Mouse (Mus musculus): Measurements from ENCODE around the gene 3110040M04Rik. TPM values are rescaled to one million over a fixed set of nuclear protein-coding genes. Genes with fewer than 3 reads are reported as not detected.
"Not testable (repeated sequence)": the region's sequence is repeated elsewhere in the genome, so short reads cannot be mapped to it uniquely, and the experiment has no call there.

The 3110040M04Rik gene
- polyA plus RNA-seq, 1 experiment: not detected

- H3K9ac ChIP-seq (ENCODE audit: low read depth, poor library complexity, severe bottlenecking): no peak overlapping the region
- no peak for TF ChIP-seq POLR2A (IDR thresholded peaks at IDR 0.05; ENCODE audit: insufficient read depth, low read length)
- peak; percentile 31; the same call in 1 of the 2 replicates for TF ChIP-seq EP300 (IDR thresholded peaks at IDR 0.05; ENCODE audit: insufficient read depth, low read depth, low read length)
- no peak for TF ChIP-seq CTCF (IDR thresholded peaks at IDR 0.05; ENCODE audit: low read depth, low read length)
- no peaks in the 10 kb centered on the region for H3K9me3 ChIP-seq (replicated peaks; ENCODE audit: control insufficient read depth, insufficient read depth, low read length, poor library complexity, severe bottlenecking)
- no peaks in the 10 kb centered on the region for H3K36me3 ChIP-seq (ENCODE audit: control insufficient read depth, insufficient read depth, low read length, poor library complexity, severe bottlenecking)
- no peaks in the 10 kb centered on the region for H3K27me3 ChIP-seq (ENCODE audit: control insufficient read depth, insufficient read depth, low read length, poor library complexity, severe bottlenecking)
- H3K4me1 ChIP-seq (ENCODE audit: control insufficient read depth, insufficient read depth, low read length): no peaks in the 10 kb centered on the region
- H3K27ac ChIP-seq (ENCODE audit: insufficient read depth, low read length): peak overlapping the region; percentile 68
- no peak overlapping the region for H3K4me3 ChIP-seq (ENCODE audit: low read depth, low read length)
Measured at GRCm38 (mm10) chr1:151177030-151177936, 26.6 kb upstream of the 3110040M04Rik start.

- Histone ChIP-seq H3K9ac (ENCODE audit: low read depth, poor library complexity, severe bottlenecking) (no peak overlapping the region), H3K27ac (ENCODE audit: insufficient read depth, low read length) (peak overlapping the region; percentile 68), H3K9me3 (replicated peaks; ENCODE audit: control insufficient read depth, insufficient read depth, low read length, poor library complexity, severe bottlenecking) (no peaks in the 10 kb centered on the region), H3K4me1 (ENCODE audit: control insufficient read depth, insufficient read depth, low read length) (no peaks in the 10 kb centered on the region), H3K4me3 (ENCODE audit: low read depth, low read length) (no peak overlapping the region), H3K36me3 (ENCODE audit: control insufficient read depth, insufficient read depth, low read length, poor library complexity, severe bottlenecking) (no peaks in the 10 kb centered on the region), H3K27me3 (ENCODE audit: control insufficient read depth, insufficient read depth, low read length, poor library complexity, severe bottlenecking) (no peaks in the 10 kb centered on the region)
- no peak for TF ChIP-seq CTCF (IDR thresholded peaks at IDR 0.05; ENCODE audit: low read depth, low read length)
- no peak for TF ChIP-seq EP300 (IDR thresholded peaks at IDR 0.05; ENCODE audit: insufficient read depth, low read depth, low read length)
- TF ChIP-seq POLR2A (IDR thresholded peaks at IDR 0.05; ENCODE audit: insufficient read depth, low read length): no peak
Measured at GRCm38 (mm10) chr1:151177937-151178271, 26.0 kb upstream of the 3110040M04Rik start.

- Histone ChIP-seq H3K27ac (ENCODE audit: insufficient read depth, low read length) (no peak overlapping the region), H3K9me3 (replicated peaks; ENCODE audit: control insufficient read depth, insufficient read depth, low read length, poor library complexity, severe bottlenecking) (no peaks in the 10 kb centered on the region), H3K4me1 (ENCODE audit: control insufficient read depth, insufficient read depth, low read length) (no peaks in the 10 kb centered on the region), H3K4me3 (ENCODE audit: low read depth, low read length) (no peak overlapping the region), H3K9ac (ENCODE audit: low read depth, poor library complexity, severe bottlenecking) (no peak overlapping the region), H3K27me3 (ENCODE audit: control insufficient read depth, insufficient read depth, low read length, poor library complexity, severe bottlenecking) (no peaks in the 10 kb centered on the region), H3K36me3 (ENCODE audit: control insufficient read depth, insufficient read depth, low read length, poor library complexity, severe bottlenecking) (no peaks in the 10 kb centered on the region)
- TF ChIP-seq CTCF (IDR thresholded peaks at IDR 0.05; ENCODE audit: low read depth, low read length) (no peak), POLR2A (IDR thresholded peaks at IDR 0.05; ENCODE audit: insufficient read depth, low read length) (no peak), EP300 (IDR thresholded peaks at IDR 0.05; ENCODE audit: insufficient read depth, low read depth, low read length) (no peak)
Measured at GRCm38 (mm10) chr1:151178505-151179083, 25.3 kb upstream of the 3110040M04Rik start.

GRCm38 (mm10) chr1:151180167-151180566 lies 23.8 kb upstream of the 3110040M04Rik start:
- H3K27ac ChIP-seq (ENCODE audit: insufficient read depth, low read length): no peak overlapping the region
- no peaks in the 10 kb centered on the region for H3K36me3 ChIP-seq (ENCODE audit: control insufficient read depth, insufficient read depth, low read length, poor library complexity, severe bottlenecking)
- no peaks in the 10 kb centered on the region for H3K4me1 ChIP-seq (ENCODE audit: control insufficient read depth, insufficient read depth, low read length)
- H3K4me3 ChIP-seq (ENCODE audit: low read depth, low read length): no peak overlapping the region
- no peak overlapping the region for H3K9ac ChIP-seq (ENCODE audit: low read depth, poor library complexity, severe bottlenecking)
- H3K9me3 ChIP-seq (replicated peaks; ENCODE audit: control insufficient read depth, insufficient read depth, low read length, poor library complexity, severe bottlenecking): no peaks in the 10 kb centered on the region
- no peak for TF ChIP-seq CTCF (IDR thresholded peaks at IDR 0.05; ENCODE audit: low read depth, low read length)
- no peak for TF ChIP-seq POLR2A (IDR thresholded peaks at IDR 0.05; ENCODE audit: insufficient read depth, low read length)
- no peak for TF ChIP-seq EP300 (IDR thresholded peaks at IDR 0.05; ENCODE audit: insufficient read depth, low read depth, low read length)
- H3K27me3 ChIP-seq (ENCODE audit: control insufficient read depth, insufficient read depth, low read length, poor library complexity, severe bottlenecking): no peaks in the 10 kb centered on the region

- H3K4me1 ChIP-seq (ENCODE audit: control insufficient read depth, insufficient read depth, low read length); H3K27me3 ChIP-seq (ENCODE audit: control insufficient read depth, insufficient read depth, low read length, poor library complexity, severe bottlenecking); H3K36me3 ChIP-seq (ENCODE audit: control insufficient read depth, insufficient read depth, low read length, poor library complexity, severe bottlenecking); H3K4me3 ChIP-seq (ENCODE audit: low read depth, low read length); H3K9ac ChIP-seq (ENCODE audit: low read depth, poor library complexity, severe bottlenecking); H3K27ac ChIP-seq (ENCODE audit: insufficient read depth, low read length); H3K9me3 ChIP-seq (replicated peaks; ENCODE audit: control insufficient read depth, insufficient read depth, low read length, poor library complexity, severe bottlenecking): not testable (repeated sequence)
Measured at GRCm38 (mm10) chr1:151182266-151182665, 21.7 kb upstream of the 3110040M04Rik start, which contains the start of gene Gm47985. TSS of gene Gm47985 (plus strand) at chr1:151182537.

GRCm38 (mm10) chr1:151186186-151186585 lies 17.7 kb upstream of the 3110040M04Rik start:
- not testable (repeated sequence) for H3K9ac ChIP-seq (ENCODE audit: low read depth, poor library complexity, severe bottlenecking); H3K4me1 ChIP-seq (ENCODE audit: control insufficient read depth, insufficient read depth, low read length); H3K9me3 ChIP-seq (replicated peaks; ENCODE audit: control insufficient read depth, insufficient read depth, low read length, poor library complexity, severe bottlenecking); H3K4me3 ChIP-seq (ENCODE audit: low read depth, low read length); H3K27ac ChIP-seq (ENCODE audit: insufficient read depth, low read length); H3K36me3 ChIP-seq (ENCODE audit: control insufficient read depth, insufficient read depth, low read length, poor library complexity, severe bottlenecking); H3K27me3 ChIP-seq (ENCODE audit: control insufficient read depth, insufficient read depth, low read length, poor library complexity, severe bottlenecking)

GRCm38 (mm10) chr1:151186879-151187424 lies 17.0 kb upstream of the 3110040M04Rik start:
- H3K4me1 ChIP-seq (ENCODE audit: control insufficient read depth, insufficient read depth, low read length); H3K36me3 ChIP-seq (ENCODE audit: control insufficient read depth, insufficient read depth, low read length, poor library complexity, severe bottlenecking); H3K4me3 ChIP-seq (ENCODE audit: low read depth, low read length); H3K27me3 ChIP-seq (ENCODE audit: control insufficient read depth, insufficient read depth, low read length, poor library complexity, severe bottlenecking); H3K27ac ChIP-seq (ENCODE audit: insufficient read depth, low read length); H3K9ac ChIP-seq (ENCODE audit: low read depth, poor library complexity, severe bottlenecking); H3K9me3 ChIP-seq (replicated peaks; ENCODE audit: control insufficient read depth, insufficient read depth, low read length, poor library complexity, severe bottlenecking): not testable (repeated sequence)
